Mouse (Mus musculus): ENCODE measurements around the gene Spag16.

DNA sequence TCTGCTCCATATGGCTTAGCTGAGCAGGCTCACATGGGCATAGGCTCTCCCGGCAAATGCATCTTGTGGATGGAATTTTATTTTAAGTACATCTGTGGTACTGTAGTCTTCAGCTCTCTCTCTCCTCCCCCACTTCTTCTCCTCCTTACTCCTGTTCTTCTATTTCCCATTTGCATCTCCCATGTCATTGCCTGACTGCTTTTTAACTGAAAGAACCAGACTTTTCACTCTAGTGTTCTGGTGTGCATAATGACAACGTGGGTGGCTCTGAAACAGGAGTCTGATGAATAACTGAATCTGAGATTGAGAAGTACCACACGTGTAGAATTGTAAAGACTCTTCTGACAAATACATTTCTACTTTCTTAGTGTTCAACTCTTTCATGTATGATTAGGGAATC, 186.2 kb downstream of the Spag16 start:
- no peak for TF ChIP-seq GATA1 (IDR thresholded peaks at IDR 0.05; ENCODE audit: borderline replicate concordance, low read length)
- no peak for TF ChIP-seq FLI1 (IDR thresholded peaks at IDR 0.05; ENCODE audit: low read length)
